Mouse (Mus musculus) ZHBTc4 (cell line): ENCODE data around the gene Fuk.
A peak's percentile ranks its signal among the peaks of the same experiment; 100 is the strongest.
"Not testable (repeated sequence)": the region's sequence is repeated elsewhere in the genome, so short reads cannot be mapped to it uniquely, and the experiment has no call there.

ENCODE experiments used
- DNase-seq: peaks from one replicate; pipeline ENCODE4 v3.0.0-alpha.2; 2011; ENCODE audit warnings: low read depth, low spot score

The Fuk gene

GRCm38 (mm10) chr8:110881741-110882310, 20.5 kb downstream of the Fuk start:
- no peak for DNase-seq

- no peak for DNase-seq
Observed at GRCm38 (mm10) chr8:110877862-110878261, 24.4 kb downstream of the Fuk start.

DNA sequence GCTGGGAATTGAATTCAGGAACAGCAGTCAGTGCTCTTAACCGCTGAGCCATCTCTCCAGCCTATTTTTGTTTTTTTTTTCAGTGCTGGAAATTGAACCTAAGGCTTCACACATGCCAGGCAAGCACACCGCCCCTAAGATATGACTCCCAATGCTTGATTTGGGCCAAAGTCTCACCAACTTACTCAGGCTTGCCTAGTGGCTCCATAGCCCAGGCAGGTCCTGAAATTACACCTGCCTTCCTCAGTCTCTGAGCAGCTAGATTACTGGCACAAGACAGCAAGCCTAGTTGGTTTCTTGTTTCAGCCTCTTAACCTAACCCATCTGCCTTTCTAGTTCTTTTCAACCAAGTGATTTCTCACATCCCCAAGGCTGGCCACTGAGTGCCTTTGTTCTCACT, 31.8 kb downstream of the Fuk start:
- peak; percentile 50 for DNase-seq

GRCm38 (mm10) chr8:110861347-110862025, 40.8 kb downstream of the Fuk start:
- DNase-seq: peak; percentile 84

GRCm38 (mm10) chr8:110859651-110860501, 42.4 kb downstream of the Fuk start:
- DNase-seq: no peak

DNA sequence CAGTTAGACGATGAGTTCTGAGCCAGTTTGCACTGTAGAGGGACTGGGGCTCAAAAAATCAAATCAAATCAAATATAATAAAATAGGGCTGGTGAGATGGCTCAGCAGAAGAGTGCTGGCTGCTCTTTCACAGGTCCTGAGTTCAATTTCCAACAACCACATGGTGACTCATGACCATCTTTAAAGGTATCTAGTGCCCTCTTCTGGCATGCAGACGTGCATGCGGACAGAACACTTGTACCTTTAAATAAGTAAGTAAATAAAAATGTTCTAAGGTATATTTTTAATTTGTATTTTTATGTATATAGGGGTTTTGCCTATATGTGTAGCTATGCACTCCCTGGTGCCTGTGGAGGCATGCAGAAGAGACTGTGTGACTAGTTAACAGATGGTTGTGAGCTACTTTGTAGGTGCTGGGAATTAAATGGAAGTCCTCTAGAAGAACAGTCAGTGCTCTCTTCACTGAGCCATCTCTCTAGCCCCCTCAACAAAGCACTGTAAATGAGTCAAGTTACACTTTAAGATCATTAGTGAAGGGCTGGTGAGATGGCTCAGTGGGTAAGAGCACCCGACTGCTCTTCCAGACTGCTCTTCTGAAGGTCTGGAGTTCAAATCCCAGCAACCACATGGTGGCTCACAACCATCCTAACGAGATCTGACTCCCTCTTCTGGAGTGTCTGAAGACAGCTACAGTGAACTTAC, 45.4 kb downstream of the Fuk start:
- no peak for DNase-seq

- not testable (repeated sequence) for DNase-seq
Observed at GRCm38 (mm10) chr8:110856073-110856472, 46.2 kb downstream of the Fuk start.

GRCm38 (mm10) chr8:110851186-110851585, 51.1 kb downstream of the Fuk start:
- DNase-seq: no peak

GRCm38 (mm10) chr8:110847645-110848495, 54.4 kb downstream of the Fuk start:
- no peak for DNase-seq

DNA sequence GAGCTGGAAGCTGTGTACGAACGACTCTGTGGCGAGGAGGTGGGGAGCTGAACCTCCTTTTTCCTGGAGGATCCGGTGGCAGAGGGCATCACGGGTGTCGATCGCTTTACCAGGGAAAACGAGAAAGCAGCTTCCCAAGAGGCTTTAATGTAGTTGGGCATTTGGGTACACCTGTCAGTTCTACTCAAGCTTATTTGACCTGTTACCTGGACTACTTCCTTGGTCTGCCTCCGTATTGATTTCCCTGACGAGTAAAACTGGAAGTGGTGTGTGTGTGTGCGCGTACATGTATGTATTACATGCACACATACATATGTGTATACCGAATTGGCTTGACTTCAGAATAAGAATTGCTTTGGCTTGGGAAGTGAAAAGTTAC, 55.1 kb downstream of the Fuk start:
- no peak for DNase-seq

DNA sequence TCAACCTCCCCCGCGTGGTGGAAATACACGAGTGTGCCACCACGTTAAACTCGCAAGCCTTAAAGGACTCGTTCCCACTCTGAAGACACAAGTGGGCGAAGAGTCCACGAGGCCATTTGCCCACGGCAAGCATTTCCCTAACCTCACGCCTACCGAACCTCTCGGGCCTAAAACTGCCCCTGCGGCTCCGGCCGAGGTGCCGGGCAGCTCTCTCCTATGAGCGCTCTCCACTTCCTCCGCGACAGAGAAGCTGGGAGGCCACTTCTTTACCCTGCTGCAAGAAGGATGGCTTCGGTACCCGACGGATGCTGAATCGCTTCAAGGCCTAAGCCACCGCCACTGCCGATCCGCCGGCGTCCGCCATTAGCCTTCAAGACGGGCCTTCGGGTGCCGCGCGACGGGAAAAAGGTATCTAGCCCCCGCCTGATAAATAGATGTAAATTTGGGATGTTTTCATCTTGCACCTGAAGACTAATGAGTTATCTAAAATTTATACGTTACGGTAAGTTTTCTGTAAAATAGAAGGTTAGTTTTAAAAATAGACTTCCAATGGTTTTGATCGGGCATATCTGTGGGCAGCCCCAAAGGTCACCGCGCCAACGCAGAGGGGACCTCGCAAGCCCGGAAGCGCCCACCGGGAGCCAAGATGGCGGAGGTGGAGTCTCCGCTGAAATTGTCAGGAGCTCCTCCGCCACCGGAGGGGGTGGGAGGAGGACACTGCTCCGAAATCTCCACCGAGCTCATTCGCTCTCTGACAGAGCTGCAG, 55.7 kb downstream of the Fuk start, which contains the start of the genes Cog4 and Sf3b3:
Cog4 (plus strand) TSS at position 196 of the 766 bp plus-strand sequence.
Sf3b3 (minus strand) TSS at position 383 of the 766 bp plus-strand sequence.
- DNase-seq: peak; percentile 92

DNA sequence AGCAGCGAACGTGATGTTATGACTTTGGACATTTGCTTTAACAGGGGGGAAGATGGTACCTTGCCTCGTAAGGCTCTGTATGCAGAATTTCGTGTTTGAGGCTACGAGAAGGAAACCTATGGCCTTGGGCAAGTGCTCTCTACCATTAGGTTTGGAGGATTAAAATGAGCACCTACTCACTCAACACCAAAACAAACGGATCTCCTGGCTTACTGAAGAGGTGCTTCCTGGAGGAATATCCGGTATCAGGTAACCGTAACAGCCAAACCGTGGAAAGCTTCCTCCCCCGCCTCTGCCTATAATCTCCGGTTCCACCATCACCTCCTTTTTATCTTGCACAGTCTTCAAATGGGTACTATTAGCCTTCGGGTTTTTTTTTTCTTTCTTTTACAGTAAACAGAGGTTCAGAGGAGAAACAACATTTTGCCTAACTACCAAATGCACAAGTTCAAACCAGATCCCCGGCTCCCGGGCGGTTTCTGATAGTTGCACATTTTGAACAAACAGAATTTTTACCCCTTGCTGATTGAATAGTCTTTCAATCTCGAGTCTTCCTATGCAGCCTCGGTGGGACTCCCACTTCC, 56.4 kb downstream of the Fuk start:
- peak; percentile 41 for DNase-seq

DNA sequence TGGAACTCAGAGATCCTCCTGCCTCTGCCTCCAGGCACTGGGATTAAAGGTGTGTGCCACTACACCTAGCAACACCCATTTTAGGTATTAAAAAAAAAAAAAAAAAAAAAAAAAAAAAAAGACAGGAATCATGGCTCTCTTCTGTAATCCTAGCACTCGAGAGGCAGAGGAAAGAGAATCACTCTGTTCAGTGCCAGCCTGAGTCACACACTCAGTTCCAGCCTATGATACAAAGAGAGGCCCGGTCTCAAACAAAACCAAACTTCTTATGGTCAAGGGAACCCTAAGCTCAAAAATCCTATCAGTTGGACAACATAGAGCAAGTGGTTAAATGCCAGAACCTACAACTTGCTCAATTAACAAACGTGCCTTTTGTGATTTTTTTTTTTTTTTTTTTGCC, 57.3 kb downstream of the Fuk start:
- DNase-seq: no peak

DNA sequence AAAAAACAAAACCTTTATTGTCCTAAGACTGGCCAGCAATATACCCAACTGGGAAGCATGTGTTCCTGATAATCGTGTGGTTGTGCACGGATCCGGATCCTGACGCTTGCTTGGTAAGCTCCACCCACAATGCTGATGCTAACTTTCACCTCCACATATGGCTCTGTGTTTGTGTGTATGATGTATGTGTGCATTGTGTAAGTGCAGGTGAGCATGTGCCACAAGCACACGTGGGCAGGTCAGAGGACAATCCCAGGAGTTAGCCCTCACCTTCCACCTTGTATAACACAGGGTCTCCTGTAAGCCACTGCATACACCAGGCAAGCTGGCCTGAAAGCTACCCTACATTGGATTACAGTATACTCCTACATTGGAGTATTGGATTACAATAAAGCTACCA, 59.1 kb downstream of the Fuk start:
- DNase-seq: peak; percentile 25

- DNase-seq: peak; percentile 26
Observed at GRCm38 (mm10) chr8:110842012-110842574, 60.2 kb downstream of the Fuk start.
